In the genomic region with DNA sequence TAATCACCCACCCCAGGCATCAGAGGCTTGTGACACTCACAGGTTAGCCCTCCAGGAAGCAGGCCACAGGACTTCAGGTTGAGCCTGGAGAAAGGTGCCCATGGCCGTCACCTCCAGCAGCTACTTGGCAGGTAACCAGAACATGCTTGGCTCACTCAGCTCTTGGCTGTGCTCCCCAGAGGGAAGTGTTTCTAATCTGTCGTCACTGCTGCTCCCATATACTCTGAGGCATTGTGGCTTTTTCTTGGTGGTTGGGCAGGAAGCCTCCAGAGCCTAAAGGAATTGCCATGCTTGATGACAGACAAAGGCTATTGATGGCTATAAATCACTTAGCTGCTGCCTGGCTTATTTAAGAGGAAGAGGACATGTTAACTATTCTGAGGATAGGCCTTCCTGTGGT, we compare ENCODE assay signal across 9 mouse cellular contexts.
A peak's percentile ranks its signal among the peaks of the same experiment; 100 is the strongest.
DNase-seq lines count a peak whose midpoint lies in the region; ATAC-seq and TF ChIP-seq lines count a peak whose summit lies in the region.
"Had no signal": no experiment of that assay in that cellular context is flagged by ENCODE, and none has a peak within 500 bp of the region (broad histone marks: within the 10 kb centered on the region; RNA-seq: fewer than 3 reads in every experiment).

No protein-coding gene starts in this region.

- no peaks in the 10 kb centered on the region for H3K9me3 ChIP-seq in heart, embryonic 10.5 days
- no peaks in the 10 kb centered on the region for H3K9me3 ChIP-seq in lung, embryonic 15.5 days
- no peaks in the 10 kb centered on the region for H3K9me3 ChIP-seq in midbrain, embryonic 14.5 days (ENCODE audit: control insufficient read depth, low read length)
- H3K9me3 ChIP-seq: stomach, embryonic 15.5 days had no signal

- DNase-seq in heart, adult 18-20 months: peak; percentile 69 to 76
- DNase-seq in heart, embryonic 10.5 days (ENCODE audit: low spot score): no peak
- DNase-seq in Patski (ENCODE audit: low read depth, low spot score) (peak; percentile 88), MN1 (ENCODE audit: low spot score) (no peak)
- no peak for DNase-seq in midbrain, embryonic 14.5 days
- no peak for DNase-seq in left cerebral cortex, adult 8-10 months (ENCODE audit: low spot score in 2 of 2)

- 57% methylated on average over 2 of the region's 2 CpGs for WGBS in heart, embryonic 10.5 days
- 23% methylated on average over 2 of the region's 2 CpGs for WGBS in lung, embryonic 15.5 days
- WGBS in midbrain, embryonic 14.5 days: 67% methylated on average over 2 of the region's 2 CpGs

- no peak overlapping the region for H3K9ac ChIP-seq in lung, embryonic 15.5 days
- no peak overlapping the region for H3K9ac ChIP-seq in midbrain, embryonic 14.5 days (replicated peaks; ENCODE audit: low read length)
- H3K9ac ChIP-seq: stomach, embryonic 15.5 days had no signal

- ATAC-seq in Patski: peak; percentile 75
- peak; percentile 75 for ATAC-seq in common myeloid progenitor, adult 5-6 weeks (replicated peaks; ENCODE audit: low read depth, poor library complexity, severe bottlenecking)
- no peak for ATAC-seq in lung, embryonic 15.5 days (ENCODE audit: borderline replicate concordance, extremely low read depth, low FRiP score, low TSS enrichment)
- ATAC-seq in midbrain, embryonic 14.5 days (ENCODE audit: low FRiP score, low TSS enrichment): no peak

- CTCF ChIA-PET in Patski (lab: Charles Lee): interaction anchor here (1.1 kb wide), 1 partner anchor 34 kb away, joined by 3 read pairs; no protein-coding TSS in a partner anchor

- no peak overlapping the region for H3K4me3 ChIP-seq in heart, embryonic 10.5 days
- no peak overlapping the region for H3K4me3 ChIP-seq in lung, embryonic 15.5 days
- H3K4me3 ChIP-seq in midbrain, embryonic 14.5 days (replicated peaks; ENCODE audit: low read depth, low read length): no peak overlapping the region
- H3K4me3 ChIP-seq: stomach, embryonic 15.5 days had no signal

- POLR2A ChIA-PET in Patski (lab: Charles Lee): interaction anchor here (1.0 to 1.2 kb wide), 2 partner anchors 9 to 25 kb away, joined by 3 read pairs; no protein-coding TSS in a partner anchor

- H3K4me2 ChIP-seq in lung, embryonic 15.5 days: no peak overlapping the region
- H3K4me2 ChIP-seq in midbrain, embryonic 14.5 days (ENCODE audit: low read length): no peak overlapping the region
- H3K4me2 ChIP-seq: stomach, embryonic 15.5 days had no signal

- H3K4me1 ChIP-seq in heart, embryonic 10.5 days: peaks cover 12% of the 10 kb centered on the region; the same call in 1 of the 2 replicates
- peaks cover 26% of the 10 kb centered on the region for H3K4me1 ChIP-seq in lung, embryonic 15.5 days
- no peaks in the 10 kb centered on the region for H3K4me1 ChIP-seq in midbrain, embryonic 14.5 days (ENCODE audit: control insufficient read depth, insufficient read depth, low read length)

- H3K27ac ChIP-seq in heart, embryonic 10.5 days: no peak overlapping the region
- H3K27ac ChIP-seq in lung, embryonic 15.5 days: peak overlapping the region; percentile 16; the same call in 1 of the 2 replicates
- H3K27ac ChIP-seq in midbrain, embryonic 14.5 days (replicated peaks; ENCODE audit: low read depth, low read length): no peak overlapping the region
- H3K27ac ChIP-seq: stomach, embryonic 15.5 days had no signal

- in situ Hi-C loops in Patski (cut with MboI; ENCODE audit: low pct_unique_long_range_greater_than_20kb): no loop called here

- H3K36me3 ChIP-seq in heart, embryonic 10.5 days: no peaks in the 10 kb centered on the region
- no peaks in the 10 kb centered on the region for H3K36me3 ChIP-seq in lung, embryonic 15.5 days
- no peaks in the 10 kb centered on the region for H3K36me3 ChIP-seq in midbrain, embryonic 14.5 days (ENCODE audit: control insufficient read depth, insufficient read depth, low read length)
- H3K36me3 ChIP-seq: stomach, embryonic 15.5 days had no signal

- no peak for TF ChIP-seq CTCF in Patski (IDR thresholded peaks at IDR 0.05)

- no peaks in the 10 kb centered on the region for H3K27me3 ChIP-seq in heart, embryonic 10.5 days (ENCODE audit: insufficient read depth, poor library complexity, severe bottlenecking)
- no peaks in the 10 kb centered on the region for H3K27me3 ChIP-seq in Patski
- H3K27me3 ChIP-seq in lung, embryonic 15.5 days: no peaks in the 10 kb centered on the region
- no peaks in the 10 kb centered on the region for H3K27me3 ChIP-seq in midbrain, embryonic 14.5 days (ENCODE audit: control insufficient read depth, insufficient read depth, low read length)
- H3K27me3 ChIP-seq: stomach, embryonic 15.5 days had no signal

Comparison
In these comparisons a context has a peak if more than half of its experiments do, and no peak if none do; other contexts are left out.
1. DNase-seq: peak in heart, adult 18-20 months (2 of 2) and Patski (single experiment); none in heart, embryonic 10.5 days (single experiment), midbrain, embryonic 14.5 days (single experiment), left cerebral cortex, adult 8-10 months (0 of 2) and MN1 (single experiment).
2. ATAC-seq: peak in Patski (single experiment) and common myeloid progenitor, adult 5-6 weeks (single experiment); none in lung, embryonic 15.5 days (single experiment) and midbrain, embryonic 14.5 days (single experiment).